Mouse (Mus musculus): ENCODE data around the gene Erbb2.

Gene Erbb2

GRCm38 (mm10) chr11:98385638-98386585, 26.4 kb upstream of the Erbb2 start, which contains the start of gene Pnmt:
Gene Pnmt, plus strand, starts transcription at chr11:98386450.
- no peak for DNase-seq (ENCODE audit: low read depth, low spot score)

GRCm38 (mm10) chr11:98386596-98386995, 25.7 kb upstream of the Erbb2 start:
- DNase-seq (ENCODE audit: low read depth, low spot score): no peak

GRCm38 (mm10) chr11:98387056-98387577, 25.2 kb upstream of the Erbb2 start:
- DNase-seq (ENCODE audit: low read depth, low spot score): no peak

- DNase-seq (ENCODE audit: low read depth, low spot score): no peak
These were observed 24.0 kb upstream of the Erbb2 start for GRCm38 (mm10) chr11:98388282-98388681.

- no peak for DNase-seq (ENCODE audit: low read depth, low spot score)
These were observed 23.0 kb upstream of the Erbb2 start for GRCm38 (mm10) chr11:98389221-98389780.

- DNase-seq (ENCODE audit: low read depth, low spot score): no peak
These were observed 22.1 kb upstream of the Erbb2 start for GRCm38 (mm10) chr11:98390141-98390540.

GRCm38 (mm10) chr11:98392034-98392433, 20.2 kb upstream of the Erbb2 start:
- DNase-seq (ENCODE audit: low read depth, low spot score): no peak

DNA sequence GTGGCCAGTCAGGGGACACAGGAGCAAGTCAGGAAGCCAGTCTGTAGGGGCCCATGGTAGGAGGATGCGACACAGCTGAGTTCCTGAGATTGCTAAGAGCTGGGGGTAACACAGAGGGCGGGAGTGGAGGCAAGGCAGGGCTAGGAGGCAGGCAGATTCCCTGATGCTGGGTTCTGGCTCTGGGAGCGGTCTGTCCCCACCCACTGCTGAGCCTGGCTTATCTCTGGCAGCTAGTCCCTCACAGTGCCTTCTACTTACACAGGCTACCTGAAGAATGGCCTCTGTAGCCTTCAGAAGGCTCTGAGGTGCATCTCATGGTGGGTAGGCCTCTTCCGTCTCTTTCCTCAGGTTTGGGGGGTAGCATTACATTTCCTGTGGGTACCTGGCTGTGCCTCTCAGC, 19.6 kb upstream of the Erbb2 start:
- peak; percentile 51 for DNase-seq (ENCODE audit: low read depth, low spot score)

GRCm38 (mm10) chr11:98393317-98393716, 19.0 kb upstream of the Erbb2 start:
- DNase-seq (ENCODE audit: low read depth, low spot score): no peak

GRCm38 (mm10) chr11:98394301-98394700, 18.0 kb upstream of the Erbb2 start:
- DNase-seq (ENCODE audit: low read depth, low spot score): no peak

DNA sequence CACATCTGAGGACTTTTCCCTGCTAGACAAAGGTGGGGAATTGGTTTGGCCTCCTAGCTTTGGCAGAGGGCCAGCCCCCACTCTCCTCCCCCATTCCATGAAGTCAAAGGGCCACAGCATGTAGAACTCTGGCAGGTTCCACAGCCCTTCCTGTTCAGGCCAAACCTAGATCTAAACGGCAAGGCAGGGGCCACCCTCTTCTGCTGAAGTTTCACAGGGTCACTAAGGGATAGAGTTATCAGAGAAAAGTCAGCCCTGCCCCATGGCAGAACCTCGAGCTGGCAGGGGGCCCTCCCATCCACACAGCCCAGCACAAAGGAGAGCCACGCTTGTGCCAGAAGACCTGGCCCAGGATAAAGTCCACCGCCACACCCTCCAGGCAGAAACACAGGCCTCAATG, 17.2 kb upstream of the Erbb2 start:
- DNase-seq (ENCODE audit: low read depth, low spot score): no peak

DNA sequence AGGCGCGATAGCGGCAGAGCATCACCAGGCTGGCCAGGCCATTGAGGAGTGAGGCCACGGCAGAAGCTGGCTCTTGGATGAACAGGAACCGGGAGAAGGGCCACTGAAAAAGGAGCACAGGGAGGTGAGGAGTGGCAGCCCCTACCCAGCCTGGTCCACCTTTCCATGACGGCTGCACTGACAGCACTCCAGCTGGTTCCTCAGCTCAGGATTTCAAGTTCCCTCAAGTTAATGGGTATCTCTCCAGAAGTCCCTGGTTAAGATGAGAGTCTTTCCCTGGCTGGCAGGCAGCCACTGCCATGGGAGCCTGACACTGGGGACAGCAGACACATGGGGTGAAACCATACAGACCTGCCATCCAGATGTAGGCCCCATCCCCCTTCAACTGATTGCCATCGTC, 14.3 kb upstream of the Erbb2 start:
- DNase-seq (ENCODE audit: low read depth, low spot score): no peak

GRCm38 (mm10) chr11:98400161-98400726, 12.0 kb upstream of the Erbb2 start, which contains the start of gene Pgap3:
Gene Pgap3, minus strand, starts transcription at chr11:98400490.
- DNase-seq (ENCODE audit: low read depth, low spot score): peak; percentile 78

DNA sequence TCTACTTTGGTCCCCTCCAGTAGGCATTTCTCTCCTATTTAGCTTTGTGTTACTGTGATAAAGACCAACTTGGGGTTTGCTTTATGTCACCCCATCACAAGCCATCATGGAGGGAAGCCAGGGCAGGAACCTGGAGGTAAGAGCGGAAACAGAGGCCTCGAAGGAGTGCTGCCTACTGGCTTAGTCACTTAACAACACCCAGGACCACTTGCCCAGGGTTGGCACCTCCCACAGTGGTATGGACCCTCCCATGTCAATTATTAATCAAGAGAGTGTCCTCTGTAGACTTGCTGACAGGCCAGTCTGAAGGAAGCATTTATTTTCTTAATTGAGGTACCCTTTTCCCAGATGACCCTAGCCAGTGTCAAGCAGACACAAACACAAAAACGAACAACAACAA, 11.5 kb upstream of the Erbb2 start:
- no peak for DNase-seq (ENCODE audit: low read depth, low spot score)

- no peak for DNase-seq (ENCODE audit: low read depth, low spot score)
These were observed 5.6 kb upstream of the Erbb2 start for GRCm38 (mm10) chr11:98406621-98407020.

- DNase-seq (ENCODE audit: low read depth, low spot score): no peak
These were observed 3.4 kb upstream of the Erbb2 start for GRCm38 (mm10) chr11:98408872-98409271.

DNA sequence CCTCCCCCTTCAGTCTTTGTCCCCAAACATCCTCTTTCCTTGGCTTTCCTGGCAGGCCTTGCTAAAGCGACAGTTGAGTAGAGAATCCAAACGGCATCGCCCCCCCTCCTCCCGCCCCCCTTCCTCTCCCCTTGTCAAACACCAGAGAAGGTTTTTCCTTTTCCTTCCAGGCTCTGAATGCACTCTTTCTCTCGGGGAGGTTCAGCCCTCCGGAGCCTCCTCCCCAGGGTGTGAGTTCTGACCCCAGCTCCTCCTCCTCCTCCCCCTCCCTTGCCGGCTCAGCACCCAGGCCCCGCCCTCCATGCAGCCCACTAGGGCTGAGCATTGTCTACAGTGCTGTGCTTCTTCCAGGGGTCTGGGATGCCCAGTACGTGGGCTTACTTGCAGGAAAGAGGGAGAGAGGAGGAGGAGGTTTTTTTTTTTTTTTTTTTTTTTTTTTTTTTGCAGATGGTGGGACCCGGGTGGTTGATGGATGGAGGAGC, 2.9 kb upstream of the Erbb2 start:
- DNase-seq (ENCODE audit: low read depth, low spot score): no peak

DNA sequence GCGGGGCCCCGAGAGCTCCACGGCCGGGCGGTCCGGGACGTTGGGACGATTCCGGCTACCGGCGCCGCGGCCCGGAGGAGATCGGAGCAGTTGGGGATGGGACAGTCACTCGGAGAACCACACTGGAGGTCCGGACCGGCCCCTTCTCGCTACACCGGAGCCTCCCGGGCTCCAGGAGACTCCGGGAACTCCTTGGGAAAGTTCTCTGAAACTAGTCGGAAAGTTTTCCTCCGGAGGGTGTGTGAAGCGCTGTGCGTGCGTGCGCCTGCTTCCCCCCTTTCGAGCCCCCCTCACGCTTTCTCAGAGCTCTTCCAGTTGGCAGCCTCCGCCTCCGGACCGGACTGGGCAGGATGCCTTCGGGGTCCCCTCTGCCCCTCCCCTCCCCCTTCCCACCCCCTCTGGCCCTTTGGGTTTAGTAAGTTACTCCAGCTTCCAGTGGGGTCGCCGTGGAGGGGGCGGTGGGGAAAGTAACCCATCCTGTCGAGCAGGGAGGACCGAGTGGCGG, 579 bp downstream of the Erbb2 start:
- no peak for DNase-seq (ENCODE audit: low read depth, low spot score)

DNA sequence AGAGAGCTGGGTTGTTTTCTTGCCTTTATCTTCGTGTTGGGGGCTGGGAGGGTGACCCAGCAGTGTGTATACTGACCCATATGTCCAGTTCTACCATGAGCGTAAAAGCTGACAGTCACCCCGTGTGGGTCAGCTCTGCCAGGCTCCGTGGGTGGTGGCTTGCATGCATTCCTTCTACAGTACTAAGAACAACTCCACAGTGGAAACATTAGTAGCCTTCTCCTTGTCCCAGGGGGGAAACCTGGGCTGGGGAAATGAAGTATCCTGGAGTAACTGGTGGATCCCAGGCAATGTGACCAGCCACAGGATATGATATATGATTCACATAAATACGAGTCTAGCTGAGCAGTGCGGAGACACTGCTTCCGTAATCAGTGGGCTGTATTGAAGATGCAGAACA, 1.5 kb downstream of the Erbb2 start:
- DNase-seq (ENCODE audit: low read depth, low spot score): no peak

- no peak for DNase-seq (ENCODE audit: low read depth, low spot score)
These were observed 1.9 kb downstream of the Erbb2 start for GRCm38 (mm10) chr11:98414162-98414561.

GRCm38 (mm10) chr11:98417074-98417473, 4.8 kb downstream of the Erbb2 start:
- DNase-seq (ENCODE audit: low read depth, low spot score): no peak

- no peak for DNase-seq (ENCODE audit: low read depth, low spot score)
These were observed 6.0 kb downstream of the Erbb2 start for GRCm38 (mm10) chr11:98418273-98418672.
